21 mouse cellular contexts compared by ENCODE assay signal in the genomic region with DNA sequence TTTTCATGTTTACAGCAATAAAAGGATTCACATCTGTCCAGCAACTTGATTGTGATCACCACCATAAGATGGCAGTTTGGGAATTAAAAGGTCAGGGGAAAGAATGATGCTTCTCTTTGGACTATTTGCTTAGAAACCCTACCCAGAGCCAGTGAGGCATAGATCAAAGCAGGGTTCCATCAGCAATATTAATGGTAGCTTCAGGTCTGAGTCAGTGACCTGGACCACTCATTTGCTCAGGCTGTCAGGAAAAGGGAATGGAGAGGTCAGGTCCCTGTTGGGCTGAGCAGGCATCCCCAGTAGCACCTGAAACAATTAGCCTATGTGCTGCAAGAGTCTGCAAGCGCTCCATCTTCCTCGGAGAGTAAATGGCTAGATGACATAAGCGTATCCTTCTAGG.
"Had no signal": no experiment of that assay in that cellular context is flagged by ENCODE, and none has a peak within 500 bp of the region (broad histone marks: within the 10 kb centered on the region; RNA-seq: fewer than 3 reads in every experiment).

No protein-coding gene starts in this region.

- H3K9ac ChIP-seq: intestine, embryonic 15.5 days; limb, embryonic 12.5 days; limb, embryonic 15.5 days; liver, embryonic 12.5 days; liver, embryonic 15.5 days; lung, embryonic 15.5 days; neural tube, embryonic 13.5 days; stomach, embryonic 15.5 days had no signal

- ATAC-seq: intestine, embryonic 15.5 days; liver, embryonic 12.5 days had no signal

- H3K4me2 ChIP-seq: intestine, embryonic 15.5 days; limb, embryonic 12.5 days; limb, embryonic 15.5 days; liver, embryonic 12.5 days; liver, embryonic 15.5 days; lung, embryonic 15.5 days; midbrain, embryonic 11.5 days; neural tube, embryonic 13.5 days; stomach, embryonic 15.5 days had no signal

- H3K4me3 ChIP-seq: intestine, embryonic 15.5 days; limb, embryonic 12.5 days; limb, embryonic 15.5 days; liver, embryonic 12.5 days; liver, embryonic 15.5 days; lung, embryonic 15.5 days; megakaryocyte, embryonic 14.5 days; neural tube, embryonic 13.5 days; stomach, embryonic 15.5 days had no signal

- H3K9me3 ChIP-seq: intestine, embryonic 15.5 days; limb, embryonic 12.5 days; limb, embryonic 15.5 days; liver, embryonic 12.5 days; liver, embryonic 15.5 days; lung, embryonic 15.5 days; megakaryocyte, embryonic 14.5 days; neural tube, embryonic 13.5 days; stomach, embryonic 15.5 days had no signal

- DNase-seq: kidney, adult 2 months; kidney, postnatal 14 days; left cerebral cortex, postnatal 4 days; lung, adult 18-20 months; lung, postnatal 10 days; lung, postnatal 36 days; midbrain, embryonic 14.5 days; retina, postnatal 1 day; right cerebral cortex, postnatal 25 days; spleen, adult 18-20 months; thymus, postnatal 25 days had no signal

- H3K4me1 ChIP-seq: intestine, embryonic 15.5 days; limb, embryonic 12.5 days; limb, embryonic 15.5 days; liver, embryonic 12.5 days; liver, embryonic 15.5 days; lung, embryonic 15.5 days; megakaryocyte, embryonic 14.5 days; neural tube, embryonic 13.5 days; stomach, embryonic 15.5 days had no signal

- H3K27me3 ChIP-seq: intestine, embryonic 15.5 days; limb, embryonic 12.5 days; limb, embryonic 15.5 days; liver, embryonic 12.5 days; liver, embryonic 15.5 days; lung, embryonic 15.5 days; megakaryocyte, embryonic 14.5 days; neural tube, embryonic 13.5 days; stomach, embryonic 15.5 days had no signal

- H3K27ac ChIP-seq: intestine, embryonic 15.5 days; limb, embryonic 12.5 days; limb, embryonic 15.5 days; liver, embryonic 12.5 days; liver, embryonic 15.5 days; lung, embryonic 15.5 days; neural tube, embryonic 13.5 days; stomach, embryonic 15.5 days had no signal

- H3K36me3 ChIP-seq: intestine, embryonic 15.5 days; limb, embryonic 12.5 days; limb, embryonic 15.5 days; liver, embryonic 12.5 days; liver, embryonic 15.5 days; lung, embryonic 15.5 days; neural tube, embryonic 13.5 days; stomach, embryonic 15.5 days had no signal
